Mouse (Mus musculus) neural tube, embryonic 10.5 days (tissue): Measurements from ENCODE around the gene Gm11114.

ENCODE experiments used
- DNase-seq: peaks from one replicate; pipeline ENCODE4 v3.0.0-alpha.2; 2017; ENCODE audit warnings: low spot score; ENCODE audit errors: extremely low spot score

The Gm11114 gene

DNA sequence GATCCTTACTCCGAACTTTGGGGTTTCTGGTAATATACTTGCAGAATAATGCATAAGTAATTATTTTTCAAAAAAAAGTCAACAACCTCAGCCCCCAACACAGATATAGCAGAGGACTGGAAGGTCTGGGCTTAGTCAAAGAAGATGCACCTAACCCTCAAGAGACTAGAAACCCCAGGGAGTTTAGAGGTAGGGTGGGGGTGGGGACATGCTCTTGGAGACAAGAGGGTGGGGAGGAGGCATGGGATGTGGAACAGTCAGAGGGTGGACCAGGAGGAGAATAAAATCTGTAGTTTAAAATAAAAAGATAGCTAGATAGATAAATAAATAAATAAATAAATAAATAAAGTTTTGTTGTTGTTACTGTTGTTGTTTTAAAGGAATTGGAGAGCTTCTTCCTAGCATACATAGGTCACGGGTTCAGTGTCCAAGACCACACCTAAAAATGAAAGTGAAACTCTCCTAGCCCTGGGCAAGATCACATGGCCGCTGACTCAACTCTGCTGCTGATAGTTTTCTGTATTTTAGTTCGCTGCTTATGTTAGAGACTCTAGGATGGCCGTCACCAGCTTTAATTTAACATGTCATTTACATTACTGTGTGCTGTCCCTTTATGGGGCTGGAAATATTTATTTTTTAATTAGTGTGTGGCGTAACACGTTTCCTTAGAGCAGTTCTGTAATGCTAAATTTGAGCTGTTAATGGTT lies 44.7 kb downstream of the Gm11114 start:
- DNase-seq: no peak
